Mouse (Mus musculus) granulocyte monocyte progenitor cell, adult 5-6 weeks (primary cell): ENCODE results near the gene Qpctl. TPM values are rescaled to one million over a fixed set of nuclear protein-coding genes. Genes with fewer than 3 reads are reported as not detected.

Experiments
- ATAC-seq: replicated peaks from 2 replicates; pipeline ENCODE4 v1.8.0; 2016; ENCODE audit warnings: mild to moderate bottlenecking, moderate TSS enrichment, inconsistent platforms; ENCODE audit not compliant: poor library complexity, severe bottlenecking
- total RNA-seq, 2 experiments: library from RNA; stranded (forward) in 1 of 2; stranded (reverse) in 1 of 2; fragments of 200-712, 200-1000 nt in 1 of 2; fragments of >200 nt in 1 of 2; fragmentation: Nextera tagmentation in 1 of 2; gene quantifications; 2 replicates each; pipeline ENCODE4 v1.2.3; 2014 to 2017

The Qpctl gene
- total RNA-seq, 2 experiments from 2014 or later, result 4.2 to 5.0 TPM

GRCm38 (mm10) chr7:19093174-19093521 is 55.9 kb downstream of the Qpctl start:
- peak; percentile 59 for ATAC-seq

- ATAC-seq, result no peak
These were observed 56.5 kb downstream of the Qpctl start for GRCm38 (mm10) chr7:19092381-19093173.

DNA sequence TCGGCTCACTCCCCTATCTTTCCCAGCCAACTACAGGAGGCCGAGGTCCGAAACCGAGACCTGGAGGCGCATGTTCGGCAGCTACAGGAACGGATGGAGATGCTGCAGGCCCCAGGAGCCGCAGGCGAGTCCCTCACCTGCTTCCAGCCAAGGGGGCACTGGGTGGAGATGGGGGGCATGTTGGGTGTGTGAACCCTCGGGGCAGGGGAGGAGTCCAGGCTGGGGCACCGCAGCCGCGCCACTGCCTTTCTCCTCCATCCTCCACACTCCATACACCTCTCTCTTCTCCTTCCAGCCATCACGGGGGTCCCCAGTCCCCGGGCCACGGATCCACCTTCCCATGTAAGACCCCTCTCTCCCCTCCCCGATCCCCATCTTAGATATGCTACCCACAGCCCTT is 57.2 kb downstream of the Qpctl start:
- ATAC-seq, result no peak

Other genes starting within 250 kb of the Qpctl start
- gene Ccdc61, start 238.9 kb downstream of the Qpctl start, total RNA-seq (2014; fragmentation: Nextera tagmentation), result 34.6 and 45.4 TPM in 2 replicates
- gene Ccdc61, start 238.9 kb downstream of the Qpctl start, total RNA-seq (2017), result 11.4 and 12.1 TPM in 2 replicates
- not detected in 2 replicates for gene Nova2, start 223.4 kb downstream of the Qpctl start, total RNA-seq (2014; fragmentation: Nextera tagmentation)
- not detected in 2 replicates for gene Nova2, start 223.4 kb downstream of the Qpctl start, total RNA-seq (2017)
- gene Nanos2, start 161.9 kb downstream of the Qpctl start, total RNA-seq (2014; fragmentation: Nextera tagmentation), result not detected in 2 replicates
- not detected in 2 replicates for gene Nanos2, start 161.9 kb downstream of the Qpctl start, total RNA-seq (2017)
- not detected in 2 replicates for gene Mypop, start 158.0 kb downstream of the Qpctl start, total RNA-seq (2014; fragmentation: Nextera tagmentation)
- gene Mypop, start 158.0 kb downstream of the Qpctl start, total RNA-seq (2017), result 0.82 TPM in 1 of 2 replicates, not detected in the other
- gene Irf2bp1, start 145.2 kb downstream of the Qpctl start, total RNA-seq (2014; fragmentation: Nextera tagmentation), result 14.5 and 24.3 TPM in 2 replicates
- 8.4 and 17.5 TPM in 2 replicates for gene Irf2bp1, start 145.2 kb downstream of the Qpctl start, total RNA-seq (2017)
- not detected in 2 replicates for gene Foxa3, start 125.8 kb downstream of the Qpctl start, total RNA-seq (2014; fragmentation: Nextera tagmentation)
- not detected in 2 replicates for gene Foxa3, start 125.8 kb downstream of the Qpctl start, total RNA-seq (2017)
- gene Sympk, start 124.9 kb downstream of the Qpctl start, total RNA-seq (2014; fragmentation: Nextera tagmentation), result 79.9 and 98.6 TPM in 2 replicates
- 38.5 and 46.7 TPM in 2 replicates for gene Sympk, start 124.9 kb downstream of the Qpctl start, total RNA-seq (2017)
- gene Rsph6a, start 94.6 kb downstream of the Qpctl start, total RNA-seq (2014; fragmentation: Nextera tagmentation), result not detected in 2 replicates
- not detected in 2 replicates for gene Rsph6a, start 94.6 kb downstream of the Qpctl start, total RNA-seq (2017)
- gene Dmwd, start 73.1 kb downstream of the Qpctl start, total RNA-seq (2014; fragmentation: Nextera tagmentation), result 2.2 and 4.9 TPM in 2 replicates
- gene Dmwd, start 73.1 kb downstream of the Qpctl start, total RNA-seq (2017), result 0.99 and 3.4 TPM in 2 replicates
- gene Dmpk, start 65.4 kb downstream of the Qpctl start, total RNA-seq (2014; fragmentation: Nextera tagmentation), result 0.32 TPM in 1 of 2 replicates, not detected in the other
- 1.0 TPM in 1 of 2 replicates, not detected in the other for gene Dmpk, start 65.4 kb downstream of the Qpctl start, total RNA-seq (2017)
- gene Six5, start 54.7 kb downstream of the Qpctl start, total RNA-seq (2014; fragmentation: Nextera tagmentation), result 4.0 and 8.1 TPM in 2 replicates
- gene Six5, start 54.7 kb downstream of the Qpctl start, total RNA-seq (2017), result 1.6 and 2.7 TPM in 2 replicates
- gene Gm4969, start 30.9 kb downstream of the Qpctl start, total RNA-seq (2014; fragmentation: Nextera tagmentation), result 0.71 TPM in 1 of 2 replicates, not detected in the other
- 0.05 TPM in 1 of 2 replicates, not detected in the other for gene Gm4969, start 30.9 kb downstream of the Qpctl start, total RNA-seq (2017)
- 3.1 and 4.9 TPM in 2 replicates for gene Fbxo46, start 29.4 kb downstream of the Qpctl start, total RNA-seq (2014; fragmentation: Nextera tagmentation)
- 4.7 and 5.4 TPM in 2 replicates for gene Fbxo46, start 29.4 kb downstream of the Qpctl start, total RNA-seq (2017)
- gene Snrpd2, start 431 bp upstream of the Qpctl start, total RNA-seq (2014; fragmentation: Nextera tagmentation), result 91.5 and 121 TPM in 2 replicates
- gene Snrpd2, start 431 bp upstream of the Qpctl start, total RNA-seq (2017), result 83.2 and 158 TPM in 2 replicates
- not detected in 2 replicates for gene Gipr, start 16.8 kb upstream of the Qpctl start, total RNA-seq (2014; fragmentation: Nextera tagmentation)
- 0.26 TPM in 1 of 2 replicates, not detected in the other for gene Gipr, start 16.8 kb upstream of the Qpctl start, total RNA-seq (2017)
- 4.1 and 18.1 TPM in 2 replicates for gene Eml2, start 27.1 kb upstream of the Qpctl start, total RNA-seq (2014; fragmentation: Nextera tagmentation)
- 10.4 and 22.7 TPM in 2 replicates for gene Eml2, start 27.1 kb upstream of the Qpctl start, total RNA-seq (2017)
- gene Gpr4, start 63.2 kb upstream of the Qpctl start, total RNA-seq (2014; fragmentation: Nextera tagmentation), result not detected in 2 replicates
- gene Gpr4, start 63.2 kb upstream of the Qpctl start, total RNA-seq (2017), result not detected in 2 replicates
- 20.7 and 35.1 TPM in 2 replicates for gene Opa3, start 79.0 kb upstream of the Qpctl start, total RNA-seq (2014; fragmentation: Nextera tagmentation)
- gene Opa3, start 79.0 kb upstream of the Qpctl start, total RNA-seq (2017), result 14.6 and 18.3 TPM in 2 replicates
- gene Vasp, start 122.5 kb upstream of the Qpctl start, total RNA-seq (2014; fragmentation: Nextera tagmentation), result 60.7 and 70.5 TPM in 2 replicates
- gene Vasp, start 122.5 kb upstream of the Qpctl start, total RNA-seq (2017), result 52.8 and 63.3 TPM in 2 replicates
- gene Ppm1n, start 130.8 kb upstream of the Qpctl start, total RNA-seq (2014; fragmentation: Nextera tagmentation), result not detected in 2 replicates
- gene Ppm1n, start 130.8 kb upstream of the Qpctl start, total RNA-seq (2017), result not detected in 2 replicates
- not detected in 2 replicates for gene Rtn2, start 133.3 kb upstream of the Qpctl start, total RNA-seq (2014; fragmentation: Nextera tagmentation)
- not detected in 2 replicates for gene Rtn2, start 133.3 kb upstream of the Qpctl start, total RNA-seq (2017)
- 8.1 and 13.7 TPM in 2 replicates for gene Fosb, start 160.8 kb upstream of the Qpctl start, total RNA-seq (2014; fragmentation: Nextera tagmentation)
- 19.3 and 24.4 TPM in 2 replicates for gene Fosb, start 160.8 kb upstream of the Qpctl start, total RNA-seq (2017)
- gene Ercc1, start 195.5 kb upstream of the Qpctl start, total RNA-seq (2014; fragmentation: Nextera tagmentation), result 12.4 and 42.8 TPM in 2 replicates
- gene Ercc1, start 195.5 kb upstream of the Qpctl start, total RNA-seq (2017), result 29.4 and 34.9 TPM in 2 replicates
- gene Cd3eap, start 210.2 kb upstream of the Qpctl start, total RNA-seq (2014; fragmentation: Nextera tagmentation), result 20.3 and 26.1 TPM in 2 replicates
- gene Cd3eap, start 210.2 kb upstream of the Qpctl start, total RNA-seq (2017), result 23.2 and 39.9 TPM in 2 replicates
- gene Ppp1r13l, start 210.5 kb upstream of the Qpctl start, total RNA-seq (2014; fragmentation: Nextera tagmentation), result 1.8 and 1.9 TPM in 2 replicates
- 0.26 and 0.57 TPM in 2 replicates for gene Ppp1r13l, start 210.5 kb upstream of the Qpctl start, total RNA-seq (2017)
- gene Ercc2, start 232.7 kb upstream of the Qpctl start, total RNA-seq (2014; fragmentation: Nextera tagmentation), result 10.7 and 26.9 TPM in 2 replicates
- gene Ercc2, start 232.7 kb upstream of the Qpctl start, total RNA-seq (2017), result 29.8 and 31.9 TPM in 2 replicates